Mouse (Mus musculus): Measurements from ENCODE around the gene Cntn5. TPM values are rescaled to one million over a fixed set of nuclear protein-coding genes. Genes with fewer than 3 reads are reported as not detected.
A peak's percentile ranks its signal among the peaks of the same experiment; 100 is the strongest.

Cntn5 gene
- total RNA-seq, 2 experiments from 2014 or later: 22.0 to 22.9 TPM

GRCm38 (mm10) chr9:10233364-10233763 is 671.2 kb downstream of the Cntn5 start:
- no peak for DNase-seq (ENCODE audit: low spot score in 2 of 2)

DNA sequence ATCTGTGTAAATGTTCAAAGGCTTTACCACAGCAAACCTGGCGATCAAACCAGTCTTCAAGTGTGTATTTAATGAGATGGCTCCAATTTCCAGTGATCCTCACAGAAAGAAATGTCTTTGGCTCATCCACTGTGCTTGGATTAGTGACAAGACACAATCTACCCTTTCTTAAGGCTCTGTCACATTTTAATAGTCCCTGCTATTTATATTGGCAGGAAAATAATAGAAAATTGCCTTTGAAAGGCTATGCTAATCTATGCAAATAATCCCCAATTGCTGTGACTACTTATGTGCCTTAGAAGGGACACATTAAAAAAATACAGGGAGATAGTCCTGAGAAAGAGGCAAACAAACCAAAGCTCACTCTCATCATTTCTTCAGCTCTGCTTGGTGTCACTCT is 672.5 kb downstream of the Cntn5 start:
- no peak for DNase-seq (ENCODE audit: low spot score in 2 of 2)

DNA sequence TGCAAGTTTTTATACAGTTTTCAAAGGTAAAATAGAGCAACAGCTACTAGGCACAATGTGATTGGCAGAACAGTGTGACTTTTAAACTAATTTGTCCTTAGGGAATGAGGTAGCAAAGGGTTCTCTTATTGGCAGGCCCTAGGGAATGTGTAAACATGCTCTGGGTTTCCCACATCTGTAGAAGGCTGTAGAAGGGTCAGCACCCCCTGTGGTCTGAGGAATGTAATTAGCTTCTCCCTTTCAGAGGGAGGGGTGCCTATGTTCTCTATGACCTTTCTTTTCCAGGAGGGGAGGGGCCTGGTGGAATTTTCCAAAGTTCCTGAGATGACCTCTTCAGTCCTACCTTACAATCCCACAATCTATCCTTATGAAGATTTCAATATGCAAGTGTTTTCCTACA is 673.6 kb downstream of the Cntn5 start:
- DNase-seq (ENCODE audit: low spot score in 2 of 2): no peak

- peak; percentile 3 to 12 for DNase-seq (ENCODE audit: low spot score in 2 of 2)
Measured at GRCm38 (mm10) chr9:10229716-10230115, 674.9 kb downstream of the Cntn5 start.

GRCm38 (mm10) chr9:10226013-10226412 is 678.6 kb downstream of the Cntn5 start:
- DNase-seq (ENCODE audit: low spot score in 2 of 2): peak; percentile 5 to 24

- no peak for DNase-seq (ENCODE audit: low spot score in 2 of 2)
Measured at GRCm38 (mm10) chr9:10186063-10186462, 718.5 kb downstream of the Cntn5 start.

- no peak for DNase-seq (ENCODE audit: low spot score in 2 of 2)
Measured at GRCm38 (mm10) chr9:10170526-10170925, 734.0 kb downstream of the Cntn5 start.

DNA sequence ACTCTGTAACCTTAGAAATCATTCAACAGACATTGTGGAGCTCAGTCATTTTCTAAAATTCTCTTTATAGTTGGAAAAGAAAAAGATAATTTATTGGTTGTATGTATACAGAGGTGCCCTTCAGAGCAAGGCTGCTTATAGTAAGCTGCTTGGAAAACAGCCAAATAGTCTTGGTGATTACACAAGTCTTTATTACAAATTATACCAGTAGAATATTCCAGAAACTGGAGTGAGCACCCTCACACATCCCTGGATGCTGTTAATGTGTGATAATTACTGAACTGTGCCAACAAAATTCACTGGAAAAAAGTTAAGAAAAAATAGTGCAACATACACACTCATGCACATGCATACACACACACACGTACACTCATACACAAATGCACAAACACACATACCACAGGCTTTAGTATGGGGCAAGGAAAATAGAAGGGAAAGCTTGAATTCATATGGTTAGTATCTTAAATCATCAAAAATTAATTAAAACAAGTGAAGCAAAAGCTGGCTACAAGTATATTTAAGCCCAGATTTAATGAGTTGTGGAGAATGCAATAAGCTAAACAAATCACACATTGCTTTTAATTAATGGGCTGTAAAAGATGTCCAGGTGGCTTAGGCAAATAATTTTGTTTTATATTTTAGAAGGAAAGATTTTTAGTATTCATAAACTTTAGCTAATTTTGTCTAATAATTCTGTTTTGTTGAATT is 783.1 kb downstream of the Cntn5 start:
- DNase-seq (ENCODE audit: low spot score in 2 of 2): no peak

DNA sequence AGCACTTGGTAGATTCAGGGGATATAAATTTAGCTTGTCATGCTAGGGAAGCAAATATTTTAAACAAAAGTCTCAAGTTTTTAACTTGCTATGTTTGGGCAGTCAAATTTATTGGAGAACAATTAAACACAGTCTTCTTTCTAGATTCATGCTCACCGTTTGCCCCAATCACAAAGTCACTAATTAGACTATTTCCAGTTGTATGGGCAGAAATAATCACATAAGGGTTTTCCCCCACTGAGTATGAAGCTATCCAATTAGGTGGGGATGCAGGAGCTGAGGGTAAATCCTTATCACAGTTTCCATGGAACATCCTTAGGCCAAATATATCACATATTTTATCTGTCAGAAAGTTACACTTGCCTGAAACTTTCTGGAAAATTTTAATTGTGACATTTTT is 788.0 kb downstream of the Cntn5 start:
- DNase-seq (ENCODE audit: low spot score in 2 of 2): no peak

- no peak for DNase-seq (ENCODE audit: low spot score in 2 of 2)
Measured at GRCm38 (mm10) chr9:10109156-10109555, 795.4 kb downstream of the Cntn5 start.

DNA sequence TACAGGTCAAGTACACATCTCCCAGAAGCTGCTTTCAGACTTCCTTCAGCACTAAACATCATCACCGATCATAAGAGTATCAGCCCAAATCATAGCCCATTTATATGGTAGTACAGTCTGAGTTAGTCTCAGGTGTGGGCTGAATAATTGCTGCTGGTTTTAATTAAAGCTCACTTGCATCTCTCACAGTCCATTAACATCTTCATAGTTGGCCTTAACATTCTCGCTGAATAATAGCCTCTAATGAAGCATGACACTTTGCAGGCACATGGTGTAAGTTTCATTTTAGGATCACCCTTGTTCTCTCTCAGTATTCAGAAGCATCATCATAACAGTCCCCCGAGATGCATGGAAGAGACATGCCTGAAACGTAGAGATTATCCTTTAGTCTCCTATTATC is 796.7 kb downstream of the Cntn5 start:
- no peak for DNase-seq (ENCODE audit: low spot score in 2 of 2)

GRCm38 (mm10) chr9:10101812-10102440 is 802.6 kb downstream of the Cntn5 start:
- no peak for DNase-seq (ENCODE audit: low spot score in 2 of 2)

GRCm38 (mm10) chr9:10076282-10076681 is 828.3 kb downstream of the Cntn5 start:
- DNase-seq (ENCODE audit: low spot score in 2 of 2): no peak

DNA sequence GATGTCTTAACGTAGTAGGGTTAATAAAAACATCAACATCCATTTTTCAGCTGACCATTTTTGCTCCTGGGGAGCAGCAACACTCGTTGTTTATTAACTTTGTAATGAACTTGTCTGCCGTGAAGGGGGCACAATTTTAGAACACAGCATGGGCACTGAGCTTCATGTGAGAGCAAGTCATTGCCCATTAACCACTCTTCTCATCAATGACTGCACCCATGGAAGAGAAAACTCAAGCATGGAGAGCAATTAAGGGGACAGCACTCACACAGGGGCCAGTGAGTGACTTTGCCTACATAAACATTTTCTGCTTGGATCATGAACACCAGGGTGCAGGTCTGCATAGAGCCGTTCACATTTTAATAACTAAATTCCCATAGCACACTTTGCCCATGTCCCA is 831.2 kb downstream of the Cntn5 start:
- DNase-seq (ENCODE audit: low spot score in 2 of 2): no peak

GRCm38 (mm10) chr9:10072860-10073259 is 831.7 kb downstream of the Cntn5 start:
- DNase-seq (ENCODE audit: low spot score in 2 of 2): no peak

DNA sequence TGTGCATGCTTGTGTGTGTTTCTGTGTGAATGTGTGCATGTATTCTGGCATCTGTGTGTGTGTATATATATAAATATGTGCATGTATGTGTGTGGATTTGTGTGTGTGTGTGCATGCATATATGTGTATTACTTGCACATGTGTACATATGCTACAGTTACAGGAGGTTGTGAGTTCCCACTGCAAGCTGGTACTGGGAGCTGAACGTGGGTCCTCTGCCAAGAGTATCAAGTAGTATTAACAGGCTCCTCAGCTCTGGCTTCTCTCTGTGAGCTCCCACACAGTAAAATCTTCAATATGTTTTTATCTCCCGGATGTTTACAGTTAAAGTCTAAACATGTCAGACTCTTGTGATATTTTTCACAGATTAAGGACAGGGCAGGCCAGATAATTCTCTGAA is 833.3 kb downstream of the Cntn5 start:
- no peak for DNase-seq (ENCODE audit: low spot score in 2 of 2)

DNA sequence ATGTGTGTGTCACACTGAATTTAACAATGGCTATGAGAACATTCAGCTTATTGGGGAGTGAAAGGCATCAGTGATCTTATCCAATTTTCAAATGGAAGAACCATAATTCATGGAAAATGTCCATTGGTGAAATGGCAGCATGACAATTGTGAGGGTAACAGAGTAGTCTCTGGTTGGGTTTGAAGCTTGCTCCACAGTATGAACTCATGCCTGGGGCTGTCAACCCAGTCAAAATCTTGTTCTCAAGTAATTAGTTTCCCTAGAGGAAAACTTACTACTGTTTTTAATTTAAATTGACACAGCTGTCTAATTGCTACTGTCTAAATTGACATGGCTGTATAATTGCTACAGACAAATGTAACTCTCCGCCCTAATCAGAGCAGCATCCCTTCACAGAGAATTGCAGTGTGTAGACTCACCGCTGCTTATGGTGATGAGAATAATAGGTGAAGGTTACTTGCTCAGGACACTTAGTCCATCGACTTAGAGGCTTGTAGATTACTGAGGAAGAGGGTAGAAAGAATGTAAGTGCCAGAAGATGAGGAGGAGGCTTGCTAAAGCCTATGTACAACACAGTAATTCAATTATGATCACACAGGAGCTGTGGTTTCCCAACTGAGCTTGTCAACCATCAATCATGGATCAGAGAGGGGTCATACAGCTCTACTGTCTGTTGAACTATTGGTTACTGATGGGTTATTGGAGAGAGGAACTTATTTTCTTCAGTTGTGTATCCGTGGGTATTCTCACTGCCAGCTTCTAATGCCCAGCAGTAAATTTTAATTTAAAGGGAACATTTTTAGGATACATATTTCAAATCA is 859.4 kb downstream of the Cntn5 start:
- DNase-seq (ENCODE audit: low spot score in 2 of 2): no peak

GRCm38 (mm10) chr9:10043001-10043400 is 861.6 kb downstream of the Cntn5 start:
- no peak for DNase-seq (ENCODE audit: low spot score in 2 of 2)

- no peak for DNase-seq (ENCODE audit: low spot score in 2 of 2)
Measured at GRCm38 (mm10) chr9:10015129-10015528, 889.4 kb downstream of the Cntn5 start.

DNA sequence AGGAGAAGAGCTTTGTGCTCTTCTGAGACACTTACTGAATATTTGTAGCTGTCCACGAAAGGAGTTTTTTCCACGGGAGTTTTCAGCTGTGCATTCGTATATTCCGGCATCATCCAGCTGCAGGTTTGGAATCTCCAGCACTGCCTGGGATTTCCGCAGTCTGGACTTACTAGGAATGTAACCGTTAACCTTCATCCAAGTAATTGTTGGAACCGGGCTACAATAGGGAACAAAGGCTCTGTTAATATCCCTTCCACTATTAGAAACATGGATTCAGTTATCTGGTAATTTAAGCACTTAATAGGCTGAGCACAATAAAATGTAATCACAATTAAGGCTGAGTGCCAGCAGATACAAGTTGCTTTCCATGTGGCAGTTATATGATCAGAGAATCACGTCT is 920.5 kb downstream of the Cntn5 start:
- DNase-seq (ENCODE audit: low spot score in 2 of 2): no peak

- DNase-seq (ENCODE audit: low spot score in 2 of 2): no peak
Measured at GRCm38 (mm10) chr9:9983220-9983619, 921.4 kb downstream of the Cntn5 start.

GRCm38 (mm10) chr9:9965370-9965769 is 939.2 kb downstream of the Cntn5 start:
- no peak for DNase-seq (ENCODE audit: low spot score in 2 of 2)
